Mouse (Mus musculus): ENCODE measurements around the gene Fam184a.
A peak's percentile ranks its signal among the peaks of the same experiment; 100 is the strongest.

Gene Fam184a

GRCm38 (mm10) chr10:53750955-53751652 lies at the start of gene Fam184a:
TSS of gene Fam184a (minus strand) at chr10:53751123.
- DNase-seq (ENCODE audit: low spot score in 2 of 2) = peak; percentile 2 to 6

- DNase-seq (ENCODE audit: low spot score in 2 of 2) = no peak
Observed at GRCm38 (mm10) chr10:53796258-53796581, 45.3 kb upstream of the Fam184a start.

- DNase-seq (ENCODE audit: low spot score in 2 of 2) = no peak
Observed at GRCm38 (mm10) chr10:53795567-53796257, 44.8 kb upstream of the Fam184a start.

GRCm38 (mm10) chr10:53791281-53791680 lies 40.4 kb upstream of the Fam184a start:
- DNase-seq (ENCODE audit: low spot score in 2 of 2) = no peak

- no peak for DNase-seq (ENCODE audit: low spot score in 2 of 2)
Observed at GRCm38 (mm10) chr10:53776591-53776990, 25.7 kb upstream of the Fam184a start.

- DNase-seq (ENCODE audit: low spot score in 2 of 2) = no peak
Observed at GRCm38 (mm10) chr10:53772708-53773107, 21.8 kb upstream of the Fam184a start.

- DNase-seq (ENCODE audit: low spot score in 2 of 2) = no peak
Observed at GRCm38 (mm10) chr10:53771480-53771879, 20.6 kb upstream of the Fam184a start.

- no peak for DNase-seq (ENCODE audit: low spot score in 2 of 2)
Observed at GRCm38 (mm10) chr10:53768745-53769144, 17.8 kb upstream of the Fam184a start.

- DNase-seq (ENCODE audit: low spot score in 2 of 2) = no peak
Observed at GRCm38 (mm10) chr10:53765471-53765870, 14.5 kb upstream of the Fam184a start.

GRCm38 (mm10) chr10:53752723-53753122 lies 1.8 kb upstream of the Fam184a start:
- DNase-seq (ENCODE audit: low spot score in 2 of 2) = no peak

GRCm38 (mm10) chr10:53750275-53750954 lies 508 bp downstream of the Fam184a start:
- DNase-seq (ENCODE audit: low spot score in 2 of 2) = no peak

- no peak for DNase-seq (ENCODE audit: low spot score in 2 of 2)
Observed at GRCm38 (mm10) chr10:53746039-53746438, 4.9 kb downstream of the Fam184a start.

GRCm38 (mm10) chr10:53742961-53743360 lies 8.0 kb downstream of the Fam184a start:
- DNase-seq (ENCODE audit: low spot score in 2 of 2) = no peak

GRCm38 (mm10) chr10:53740014-53740413 lies 10.9 kb downstream of the Fam184a start:
- no peak for DNase-seq (ENCODE audit: low spot score in 2 of 2)

GRCm38 (mm10) chr10:53738842-53739241 lies 12.1 kb downstream of the Fam184a start:
- DNase-seq (ENCODE audit: low spot score in 2 of 2) = no peak

GRCm38 (mm10) chr10:53735201-53735865 lies 15.6 kb downstream of the Fam184a start:
- DNase-seq (ENCODE audit: low spot score in 2 of 2) = no peak

GRCm38 (mm10) chr10:53732324-53732723 lies 18.6 kb downstream of the Fam184a start:
- no peak for DNase-seq (ENCODE audit: low spot score in 2 of 2)

- no peak for DNase-seq (ENCODE audit: low spot score in 2 of 2)
Observed at GRCm38 (mm10) chr10:53728883-53729282, 22.0 kb downstream of the Fam184a start.

GRCm38 (mm10) chr10:53725301-53725700 lies 25.6 kb downstream of the Fam184a start:
- no peak for DNase-seq (ENCODE audit: low spot score in 2 of 2)

GRCm38 (mm10) chr10:53704516-53704915 lies 46.4 kb downstream of the Fam184a start:
- no peak for DNase-seq (ENCODE audit: low spot score in 2 of 2)

- no peak for DNase-seq (ENCODE audit: low spot score in 2 of 2)
Observed at GRCm38 (mm10) chr10:53698531-53698930, 52.4 kb downstream of the Fam184a start.

GRCm38 (mm10) chr10:53694757-53695156 lies 56.2 kb downstream of the Fam184a start:
- DNase-seq (ENCODE audit: low spot score in 2 of 2) = peak in 1 of 2 experiments; percentile 6

Data from spleen, postnatal 36 days (tissue).